Mouse (Mus musculus) erythroblast, embryonic 14.5 days (primary cell): ENCODE measurements at regions not wholly inside any gene's neighbourhood (a gene's known extent, or its start where the extent isn't known, plus 50 kb on each side); places are given as distances from the start of the nearest gene placed in this dataset.

Experiments
- H3K27me3 ChIP-seq: 2 replicates; pipeline ENCODE4 v1.6.1; 2012; ENCODE audit warnings: inconsistent platforms; ENCODE audit not compliant: control insufficient read depth
- H3K36me3 ChIP-seq: 2 replicates; pipeline ENCODE4 v1.6.1; 2012; ENCODE audit warnings: mild to moderate bottlenecking, inconsistent platforms; ENCODE audit not compliant: control insufficient read depth
- H3K4me1 ChIP-seq: 2 replicates; pipeline ENCODE4 v1.6.1; 2012; ENCODE audit warnings: inconsistent platforms; ENCODE audit not compliant: control insufficient read depth
- H3K4me3 ChIP-seq: replicated peaks from 2 replicates; pipeline ENCODE3; 2012; ENCODE audit warnings: moderate library complexity, mild to moderate bottlenecking, inconsistent platforms
- H3K9me3 ChIP-seq: 2 replicates; pipeline ENCODE4 v1.6.1; 2012; ENCODE audit warnings: low read length, inconsistent platforms, mixed read lengths; ENCODE audit not compliant: control insufficient read depth
- GATA1 ChIP-seq: IDR thresholded peaks from 2 replicates; pipeline ENCODE4 v1.6.1; 2012; ENCODE audit warnings: low read length, inconsistent platforms, mixed read lengths
- TAL1 ChIP-seq: IDR thresholded peaks from 3 replicates; pipeline ENCODE4 v1.6.1; 2012; ENCODE audit warnings: low read length, inconsistent platforms, mixed read lengths

GRCm38 (mm10) chr14:76822766-76823325, 213.7 kb upstream of the Ccdc122 start:
- H3K9me3 ChIP-seq = no peaks in the 10 kb centered on the region
- no peaks in the 10 kb centered on the region for H3K36me3 ChIP-seq
- H3K27me3 ChIP-seq = no peaks in the 10 kb centered on the region
- H3K4me1 ChIP-seq = no peaks in the 10 kb centered on the region
- TF ChIP-seq GATA1 (no peak), TAL1 (no peak)
- H3K4me3 ChIP-seq = no peak overlapping the region

- no peaks in the 10 kb centered on the region for H3K4me1 ChIP-seq
Observed at GRCm38 (mm10) chr14:76821892-76822291, 214.7 kb upstream of the Ccdc122 start.

GRCm38 (mm10) chr14:76821484-76821883, 215.1 kb upstream of the Ccdc122 start:
- Histone ChIP-seq H3K36me3 (no peaks in the 10 kb centered on the region), H3K9me3 (no peaks in the 10 kb centered on the region), H3K4me1 (no peaks in the 10 kb centered on the region), H3K4me3 (no peak overlapping the region), H3K27me3 (no peaks in the 10 kb centered on the region)
- TF ChIP-seq TAL1 (no peak), GATA1 (no peak)

More at GRCm38 (mm10) chr14:76821892-76822291, 214.7 kb upstream of the Ccdc122 start:
- H3K9me3 ChIP-seq = no peaks in the 10 kb centered on the region
- no peak for TF ChIP-seq TAL1
- TF ChIP-seq GATA1 = no peak
- H3K27me3 ChIP-seq = no peaks in the 10 kb centered on the region
- no peak overlapping the region for H3K4me3 ChIP-seq
- H3K36me3 ChIP-seq = no peaks in the 10 kb centered on the region

DNA sequence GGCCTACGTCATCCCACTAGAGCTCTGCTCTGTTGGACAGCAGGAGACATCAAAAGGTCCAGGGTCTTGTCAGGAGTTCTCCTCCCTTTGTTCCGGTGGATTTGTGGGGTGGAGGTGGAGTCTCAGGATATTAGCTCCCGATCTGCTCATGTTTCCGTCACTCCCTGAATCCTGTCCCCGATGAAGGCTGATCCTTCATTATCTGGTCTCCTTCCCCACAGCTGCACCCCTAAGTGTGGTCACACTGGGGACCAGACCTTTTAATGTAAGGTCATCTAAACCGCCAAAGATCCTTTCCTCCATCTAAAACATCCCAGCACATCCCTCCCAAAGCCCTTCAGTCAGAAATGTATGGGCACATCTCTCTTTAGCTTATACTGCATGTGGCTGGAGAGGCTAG, 215.6 kb upstream of the Ccdc122 start:
- no peak for TF ChIP-seq TAL1
- TF ChIP-seq GATA1 = no peak
- Histone ChIP-seq H3K4me1 (no peaks in the 10 kb centered on the region), H3K9me3 (no peaks in the 10 kb centered on the region), H3K27me3 (no peaks in the 10 kb centered on the region), H3K4me3 (no peak overlapping the region), H3K36me3 (no peaks in the 10 kb centered on the region)

DNA sequence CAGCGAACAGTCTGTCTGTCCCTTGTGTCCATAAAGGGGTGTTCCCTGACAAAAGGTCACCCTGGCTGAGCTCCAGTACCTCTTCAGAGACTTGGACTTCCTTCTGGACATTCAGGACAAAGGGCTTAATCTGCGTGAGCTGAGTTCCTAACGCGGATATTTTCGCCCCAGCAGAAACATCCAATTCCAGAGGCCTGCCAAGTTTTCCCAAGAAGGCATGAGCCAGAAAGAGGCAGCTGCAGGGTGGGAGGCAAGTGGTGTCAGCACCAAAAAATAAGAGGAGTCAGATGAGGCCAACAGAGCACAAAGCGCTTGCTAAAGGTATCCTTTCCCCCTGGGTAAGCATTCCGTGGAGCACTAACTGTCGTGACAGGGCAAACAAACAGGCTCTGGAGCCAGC, 216.9 kb upstream of the Ccdc122 start:
- no peaks in the 10 kb centered on the region for H3K27me3 ChIP-seq
- H3K36me3 ChIP-seq = no peaks in the 10 kb centered on the region
- TF ChIP-seq TAL1 (no peak), GATA1 (no peak)
- no peak overlapping the region for H3K4me3 ChIP-seq
- H3K9me3 ChIP-seq = no peaks in the 10 kb centered on the region
- no peaks in the 10 kb centered on the region for H3K4me1 ChIP-seq

DNA sequence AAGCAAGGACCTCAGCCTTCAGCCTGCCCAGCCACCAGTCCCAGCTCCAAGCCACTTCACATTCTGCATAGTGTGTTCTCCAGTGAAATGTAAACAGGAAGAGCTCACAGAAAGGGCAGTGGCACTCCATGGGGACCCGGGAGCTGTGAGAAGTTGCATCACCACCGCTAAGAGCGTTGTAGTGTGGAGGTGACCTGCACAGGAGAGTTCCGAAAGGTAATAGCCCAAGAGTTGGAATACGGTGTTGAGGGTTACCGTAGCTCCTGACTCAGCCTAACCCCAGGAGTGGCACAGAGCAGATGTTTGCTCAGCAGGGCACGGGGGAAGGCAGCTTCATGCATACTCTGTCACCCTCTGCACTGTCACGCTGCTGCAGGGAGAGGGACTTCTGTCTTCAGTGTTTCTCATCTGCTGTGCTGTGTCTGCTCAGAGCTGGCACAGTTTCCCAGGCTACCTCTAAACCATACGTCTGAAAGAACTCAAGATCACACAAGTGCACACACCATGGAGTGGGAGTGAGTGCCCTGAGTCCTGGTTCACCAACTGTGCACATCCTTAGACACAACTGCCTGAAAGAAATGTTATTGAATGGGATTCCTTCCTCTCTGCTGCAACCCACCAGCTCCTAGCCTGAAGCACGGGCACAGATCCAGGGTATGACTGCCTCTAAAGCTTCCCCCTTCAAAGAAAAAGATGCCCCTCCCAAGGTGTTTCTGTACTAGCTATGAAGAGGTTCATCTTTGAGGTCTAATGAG, 218.1 kb upstream of the Ccdc122 start:
- Histone ChIP-seq H3K9me3 (no peaks in the 10 kb centered on the region), H3K4me3 (no peak overlapping the region), H3K4me1 (no peaks in the 10 kb centered on the region), H3K27me3 (no peaks in the 10 kb centered on the region), H3K36me3 (no peaks in the 10 kb centered on the region)
- TF ChIP-seq TAL1 (no peak), GATA1 (no peak)

DNA sequence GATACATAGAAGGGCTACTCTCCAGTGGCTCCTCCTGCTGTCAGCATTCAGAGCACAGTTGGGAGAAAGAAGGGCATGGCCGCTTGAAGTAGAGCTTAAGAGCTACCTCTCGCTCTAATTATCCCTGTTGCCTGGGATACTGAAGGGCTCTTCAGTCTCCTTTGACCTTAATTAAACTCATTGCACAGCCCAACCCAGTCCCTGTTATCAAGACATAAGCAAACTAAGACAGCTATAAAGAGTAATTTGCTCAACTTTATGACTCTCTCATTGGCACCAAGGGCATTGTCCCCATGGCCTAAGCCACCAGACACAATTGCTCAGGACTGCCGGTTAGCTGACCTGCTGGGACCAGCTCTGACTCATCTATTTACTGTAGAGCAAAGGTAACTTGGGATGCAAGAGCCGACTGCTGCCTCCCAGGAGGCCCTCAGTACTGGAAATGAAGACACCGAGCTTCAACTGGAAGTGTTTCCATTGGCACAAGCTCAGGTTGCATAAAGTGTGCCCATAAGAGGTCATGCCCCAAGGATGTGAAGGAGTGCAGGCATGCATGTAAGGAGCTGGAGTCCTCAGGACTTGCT, 219.3 kb upstream of the Ccdc122 start:
- no peaks in the 10 kb centered on the region for H3K27me3 ChIP-seq
- H3K4me1 ChIP-seq = no peaks in the 10 kb centered on the region
- TF ChIP-seq TAL1 (no peak), GATA1 (no peak)
- H3K4me3 ChIP-seq = no peak overlapping the region
- H3K9me3 ChIP-seq = no peaks in the 10 kb centered on the region
- H3K36me3 ChIP-seq = no peaks in the 10 kb centered on the region

DNA sequence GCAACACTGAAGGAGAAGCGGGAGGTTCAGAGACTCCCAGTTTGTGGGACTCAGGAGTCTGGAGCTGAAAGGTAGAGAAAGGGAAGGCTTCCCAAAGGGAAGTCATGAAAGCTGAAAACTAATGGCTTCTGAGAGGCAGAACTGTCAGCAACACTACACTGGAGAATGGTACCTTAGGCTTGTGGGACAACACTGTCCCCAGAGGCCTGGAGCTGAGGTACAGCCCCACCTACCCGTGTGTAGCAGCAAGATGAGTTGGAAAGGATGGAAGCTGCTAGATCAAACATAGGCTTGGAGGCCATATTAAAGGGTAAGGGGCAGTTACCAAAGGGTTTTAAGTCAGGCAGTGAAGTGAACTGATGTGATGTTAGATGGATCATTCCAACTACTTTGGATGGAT, 219.9 kb upstream of the Ccdc122 start:
- Histone ChIP-seq H3K36me3 (no peaks in the 10 kb centered on the region), H3K4me3 (no peak overlapping the region), H3K27me3 (no peaks in the 10 kb centered on the region), H3K4me1 (no peaks in the 10 kb centered on the region), H3K9me3 (no peaks in the 10 kb centered on the region)
- TF ChIP-seq GATA1 (no peak), TAL1 (no peak)

GRCm38 (mm10) chr14:76812155-76812875, 224.3 kb upstream of the Ccdc122 start:
- no peaks in the 10 kb centered on the region for H3K27me3 ChIP-seq
- H3K9me3 ChIP-seq = no peaks in the 10 kb centered on the region; the same call in 1 of the 2 replicates
- no peak for TF ChIP-seq TAL1
- no peaks in the 10 kb centered on the region for H3K36me3 ChIP-seq
- H3K4me1 ChIP-seq = no peaks in the 10 kb centered on the region
- no peak overlapping the region for H3K4me3 ChIP-seq
